Mouse (Mus musculus): Measurements from ENCODE around the gene Nop58. TPM values are rescaled to one million over a fixed set of nuclear protein-coding genes. Genes with fewer than 3 reads are reported as not detected.

Nop58 gene
- polyA plus RNA-seq, 1 experiment from 2014 or later, result 82.2 TPM

- no peak for ATAC-seq
- no peaks in the 10 kb centered on the region for H3K36me3 ChIP-seq (ENCODE audit: control insufficient read depth, insufficient read depth)
- peak overlapping the region; percentile 14 for H3K4me3 ChIP-seq (ENCODE audit: low read depth, low read length)
- H3K27ac ChIP-seq (ENCODE audit: low read depth, low read length), result no peak overlapping the region
- H3K9ac ChIP-seq (ENCODE audit: low read depth, low read length), result no peak overlapping the region
- no peak for TF ChIP-seq CTCF (IDR thresholded peaks at IDR 0.05; ENCODE audit: low read depth)
- H3K27me3 ChIP-seq (replicated peaks; ENCODE audit: control insufficient read depth, insufficient read depth, low read length), result no peaks in the 10 kb centered on the region
- peak overlapping the region; percentile 55; the same call in 1 of the 2 replicates for H3K4me2 ChIP-seq (replicated peaks; ENCODE audit: low read depth)
- 0 out of 2 replicates have a peak, but pooled peaks cover 8% of the 10 kb centered on the region for H3K4me1 ChIP-seq (replicated peaks; ENCODE audit: control insufficient read depth, insufficient read depth, low read length)
- no peaks in the 10 kb centered on the region for H3K9me3 ChIP-seq (ENCODE audit: control insufficient read depth)
These were observed 81.9 kb downstream of the Nop58 start for GRCm38 (mm10) chr1:59766626-59767025.

Other genes starting within 250 kb of the Nop58 start
- 2.6 and 3.0 TPM in 2 replicates for gene Fzd7, start 202.5 kb upstream of the Nop58 start, polyA plus RNA-seq (2015; fragmentation: Nextera tagmentation; extraction: Ambion mirVana)
- gene Gm973, start 168.7 kb upstream of the Nop58 start, polyA plus RNA-seq (2015; fragmentation: Nextera tagmentation; extraction: Ambion mirVana), result 0.33 and 0.72 TPM in 2 replicates
- gene Sumo1, start 14.1 kb upstream of the Nop58 start, polyA plus RNA-seq (2015; fragmentation: Nextera tagmentation; extraction: Ambion mirVana), result 208 and 217 TPM in 2 replicates
- 5.9 and 6.4 TPM in 2 replicates for gene Bmpr2, start 78.4 kb downstream of the Nop58 start, polyA plus RNA-seq (2015; fragmentation: Nextera tagmentation; extraction: Ambion mirVana)
- gene Fam117b, start 228.0 kb downstream of the Nop58 start, polyA plus RNA-seq (2015; fragmentation: Nextera tagmentation; extraction: Ambion mirVana), result 3.6 and 3.7 TPM in 2 replicates